Mouse (Mus musculus): ENCODE data around the gene Gas2l1.

The Gas2l1 gene

DNA sequence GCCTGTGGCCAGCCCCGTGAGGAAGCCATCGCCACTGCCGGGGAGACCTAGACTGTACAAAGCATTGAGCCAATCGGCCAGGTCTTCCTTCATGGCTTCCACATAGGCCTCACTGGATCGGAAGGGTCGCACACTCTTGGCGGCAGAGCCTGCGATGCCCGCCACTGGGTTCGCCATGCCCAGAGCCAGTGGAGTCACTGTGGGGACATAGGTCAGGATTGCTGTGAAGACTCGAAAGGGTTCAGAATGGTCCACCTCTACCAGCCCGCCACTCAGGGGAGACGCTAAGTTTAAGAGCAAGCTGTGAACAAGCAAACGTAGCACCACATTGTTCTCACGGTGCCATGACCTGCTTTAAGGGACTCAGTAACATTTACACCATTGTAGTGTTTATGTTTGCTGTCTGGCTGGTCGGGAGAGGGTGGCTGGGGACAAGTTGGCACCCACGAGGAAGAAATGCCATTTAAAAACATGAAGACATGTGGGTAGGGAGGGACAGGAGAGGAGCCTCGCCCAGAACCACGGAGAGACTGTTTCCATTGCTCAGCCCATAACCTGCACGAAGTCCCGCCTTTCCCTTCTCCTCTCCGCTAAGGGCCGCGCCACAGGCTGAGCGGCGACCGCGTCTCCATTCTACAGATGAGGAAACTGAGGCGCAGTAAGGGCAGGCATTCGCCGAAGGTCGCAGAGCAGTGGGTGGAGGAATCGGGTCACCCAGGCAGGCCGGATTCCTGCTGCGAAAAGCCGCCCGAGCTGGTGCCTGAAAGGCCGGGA is 658 bp downstream of the Gas2l1 start:
- DNase-seq (ENCODE audit: low spot score in 2 of 2), result peak; percentile 40 to 42

DNA sequence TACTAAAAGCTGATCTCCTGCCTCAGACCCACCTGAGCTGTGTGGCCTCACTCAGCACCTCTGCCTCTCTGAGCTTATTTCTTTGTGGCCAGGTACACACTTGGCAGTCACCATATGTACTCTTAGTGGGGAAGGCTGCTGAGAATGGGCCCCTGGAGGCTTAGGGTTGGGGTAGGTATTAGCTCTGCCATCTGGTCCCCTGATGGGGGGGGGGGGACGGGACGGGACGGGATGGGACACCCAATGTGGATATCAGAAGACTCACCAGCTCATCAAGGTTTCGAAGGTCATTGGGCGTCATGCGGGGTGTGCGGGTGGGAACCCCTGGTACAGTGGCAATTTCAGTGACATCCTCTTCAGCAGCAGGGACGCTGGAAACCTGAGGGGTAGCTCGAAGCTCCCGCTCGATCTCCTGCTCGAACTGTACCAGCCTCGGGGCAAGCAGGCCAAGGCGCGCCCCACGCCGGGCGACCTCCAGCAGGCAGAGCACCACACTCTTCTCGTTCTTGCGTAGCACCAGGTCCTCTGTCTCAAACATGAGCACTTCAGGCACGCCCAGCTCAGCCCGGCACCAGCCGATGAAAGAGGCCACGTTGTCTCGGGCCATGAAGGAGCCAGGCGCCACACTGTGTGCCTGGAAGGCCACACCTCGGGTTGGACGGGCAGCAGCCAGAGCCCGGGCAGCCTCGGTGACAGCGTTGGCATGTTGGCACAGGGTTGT is 1.4 kb downstream of the Gas2l1 start:
- no peak for DNase-seq (ENCODE audit: low spot score in 2 of 2)

DNA sequence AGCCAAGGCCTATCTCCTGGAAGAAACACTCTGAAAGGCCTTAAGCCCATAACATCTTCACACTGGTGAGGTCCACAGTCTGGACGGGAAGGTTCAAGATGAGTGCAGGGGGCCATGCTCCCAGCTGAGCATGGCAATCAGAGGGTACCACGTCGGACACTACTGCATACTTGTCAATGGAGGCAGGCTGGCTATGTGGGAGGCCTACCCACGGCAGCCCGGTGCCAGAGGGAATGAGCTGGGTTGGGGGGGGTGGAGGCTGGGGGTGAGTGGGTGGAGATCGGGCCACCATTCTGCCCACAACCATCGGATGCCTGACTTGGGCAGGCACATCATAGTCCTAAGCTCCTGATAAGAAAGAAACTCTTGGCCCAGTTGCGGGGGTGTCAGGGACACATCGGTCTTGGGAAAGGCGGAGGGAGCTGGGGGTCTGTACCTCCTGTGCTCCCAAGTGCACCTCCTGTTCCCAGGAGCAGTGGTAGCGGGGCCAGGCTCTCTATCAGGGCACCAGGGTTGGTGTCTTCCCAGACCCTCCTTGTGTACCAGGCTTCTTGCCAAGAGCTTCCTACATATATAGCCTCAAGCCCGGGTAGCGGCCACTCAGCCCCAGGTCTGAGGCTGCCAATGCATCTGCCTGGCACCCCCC is 2.1 kb downstream of the Gas2l1 start:
- DNase-seq (ENCODE audit: low spot score in 2 of 2), result peak in 1 of 2 experiments; percentile 38

DNA sequence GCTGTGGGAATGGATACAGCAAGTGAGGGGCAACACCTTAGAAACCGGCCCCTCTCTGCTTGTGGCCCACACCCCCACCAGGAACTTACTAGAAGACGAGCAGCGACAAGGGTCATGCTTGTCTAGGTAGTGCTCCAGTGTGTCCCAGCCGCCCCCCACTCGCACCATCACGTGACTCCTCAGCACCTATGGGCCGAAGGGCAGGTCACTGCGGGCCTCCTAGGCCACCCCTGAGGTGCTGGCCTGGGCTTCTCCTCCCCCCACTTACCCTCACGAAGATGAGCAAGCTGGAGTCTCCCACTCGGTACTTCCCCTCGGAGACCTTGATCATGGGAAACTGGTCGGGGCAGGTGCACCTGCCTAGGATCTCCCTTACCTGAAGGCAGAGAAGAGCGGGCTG is 2.8 kb downstream of the Gas2l1 start:
- no peak for DNase-seq (ENCODE audit: low spot score in 2 of 2)

DNA sequence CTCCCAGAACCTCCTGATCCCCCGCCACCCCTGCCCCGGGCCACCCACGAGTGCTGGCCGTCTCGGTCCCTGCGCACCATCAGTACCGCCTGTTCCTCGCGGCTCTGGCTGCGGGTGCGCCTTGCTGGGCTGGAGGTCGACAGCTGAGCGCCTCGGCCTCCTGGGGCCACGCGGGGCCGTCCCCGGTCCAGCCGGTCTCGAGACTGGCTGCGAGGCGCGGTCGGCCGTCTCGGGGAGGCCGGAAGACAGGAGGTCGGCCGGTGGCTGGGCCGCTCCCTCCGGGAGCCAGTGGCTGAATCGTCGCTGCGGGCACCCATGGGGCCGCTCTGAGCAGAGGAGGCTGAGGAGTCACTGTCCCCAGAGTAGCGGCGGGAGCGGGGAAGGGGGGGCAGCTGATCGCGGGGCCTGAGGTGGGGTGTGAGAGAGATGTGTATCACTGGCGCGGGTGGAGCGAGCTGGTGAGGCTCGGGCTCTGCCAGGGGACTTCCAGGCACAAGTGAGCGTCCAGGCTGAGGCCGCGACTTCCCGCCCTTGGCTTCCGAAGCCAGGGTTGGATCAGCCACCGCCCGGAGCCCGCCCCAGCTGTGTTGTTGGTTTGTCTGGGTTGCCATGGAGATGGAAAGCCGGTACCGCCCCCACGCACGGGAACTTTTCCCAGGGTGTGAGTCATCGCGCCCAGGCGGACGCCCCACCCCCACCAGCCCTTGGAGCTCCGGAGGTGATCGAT is 3.6 kb downstream of the Gas2l1 start:
- DNase-seq (ENCODE audit: low spot score in 2 of 2), result peak; percentile 96 to 98

DNA sequence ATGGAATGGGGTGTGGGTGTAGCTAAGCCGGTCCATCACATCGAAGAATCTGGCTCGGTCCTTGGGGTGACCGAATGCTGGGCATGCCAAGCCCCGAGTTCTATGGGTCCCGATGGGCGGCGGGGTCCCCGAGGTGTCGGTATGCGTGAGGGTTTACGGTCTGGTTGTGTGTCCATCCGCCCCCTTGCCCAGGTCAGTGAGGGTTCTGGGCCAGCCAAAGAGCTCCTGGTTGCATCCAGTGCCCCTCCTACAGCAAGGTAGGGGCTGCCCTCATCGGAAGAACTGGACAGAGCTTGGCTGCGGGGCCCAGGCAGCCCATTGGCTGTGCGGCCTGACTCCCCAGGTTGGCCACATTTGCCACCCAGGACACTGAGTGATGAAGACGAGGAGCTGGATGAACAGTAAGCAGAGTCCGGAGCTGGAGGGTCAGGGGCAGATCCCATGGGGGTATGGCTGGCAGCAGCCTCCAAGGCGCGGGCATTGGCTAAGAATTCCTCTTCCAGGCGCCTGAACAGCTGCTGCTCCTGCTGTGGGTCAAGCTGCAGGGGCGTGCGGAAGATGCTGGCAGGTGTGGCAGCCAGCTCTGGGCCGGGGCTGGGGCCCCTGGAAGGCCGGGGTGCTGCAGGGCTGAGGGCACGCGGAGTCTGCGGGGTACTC is 4.2 kb downstream of the Gas2l1 start:
- DNase-seq (ENCODE audit: low spot score in 2 of 2), result no peak

DNA sequence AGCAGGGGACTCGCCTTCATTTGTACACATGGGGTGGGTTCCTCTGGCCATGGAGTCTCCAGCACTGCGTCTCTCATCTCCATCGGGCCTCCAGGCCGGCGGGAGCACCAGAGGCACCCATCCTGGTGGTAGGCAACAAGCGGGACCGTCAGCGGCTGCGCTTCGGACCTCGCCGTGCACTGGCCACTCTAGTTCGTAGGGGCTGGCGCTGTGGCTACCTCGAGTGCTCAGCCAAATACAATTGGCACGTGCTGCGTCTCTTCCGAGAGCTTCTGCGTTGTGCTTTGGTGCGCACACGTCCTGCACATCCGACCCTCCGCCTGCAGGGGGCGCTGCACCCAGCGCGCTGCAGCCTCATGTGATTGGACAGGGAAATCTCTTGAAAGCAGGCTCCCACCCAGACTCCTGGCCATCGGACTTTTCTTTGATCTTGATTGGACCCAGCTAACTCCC is 5.4 kb downstream of the Gas2l1 start:
- peak; percentile 66 to 72 for DNase-seq (ENCODE audit: low spot score in 2 of 2)

DNA sequence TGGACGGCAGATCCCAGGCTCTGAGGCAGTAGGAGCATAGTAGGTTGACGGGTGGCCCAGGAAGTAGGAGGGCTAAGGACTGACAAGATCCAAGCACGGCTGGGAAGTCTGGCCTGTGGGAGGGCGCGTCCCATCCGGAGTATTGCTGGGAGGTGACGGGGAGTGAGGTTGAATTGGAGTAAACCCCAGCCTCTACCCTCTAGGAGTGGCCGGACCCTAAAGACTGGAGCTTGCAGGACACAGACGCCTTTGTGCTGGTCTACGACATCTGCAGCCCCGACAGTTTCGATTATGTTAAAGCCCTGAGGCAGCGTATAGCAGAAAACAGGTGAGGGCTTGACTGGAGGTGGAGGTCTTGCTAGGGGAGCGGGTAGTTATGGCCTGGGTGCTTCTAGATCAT is 5.9 kb downstream of the Gas2l1 start:
- peak in 1 of 2 experiments; percentile 41 for DNase-seq (ENCODE audit: low spot score in 2 of 2)

DNA sequence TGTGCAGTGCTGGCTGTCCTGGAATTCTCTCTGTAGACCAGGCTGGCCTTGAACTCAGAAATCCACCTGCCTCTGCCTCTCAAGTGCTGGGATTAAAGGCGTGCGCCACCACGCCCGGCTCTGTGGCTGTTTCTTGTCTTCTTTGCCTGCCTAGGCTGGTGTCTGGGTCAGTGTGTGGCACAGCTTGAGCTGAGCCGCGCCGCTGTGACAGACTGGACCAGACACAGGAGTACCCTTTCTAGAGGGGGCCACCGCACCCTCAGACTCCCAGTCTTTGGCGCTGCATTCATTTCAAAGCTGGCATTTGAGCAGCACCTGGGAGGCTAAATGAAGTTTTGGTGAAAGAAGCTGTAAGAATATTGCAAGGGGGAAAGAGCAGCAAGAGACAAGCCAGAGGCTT is 6.3 kb downstream of the Gas2l1 start:
- DNase-seq (ENCODE audit: low spot score in 2 of 2), result no peak

DNA sequence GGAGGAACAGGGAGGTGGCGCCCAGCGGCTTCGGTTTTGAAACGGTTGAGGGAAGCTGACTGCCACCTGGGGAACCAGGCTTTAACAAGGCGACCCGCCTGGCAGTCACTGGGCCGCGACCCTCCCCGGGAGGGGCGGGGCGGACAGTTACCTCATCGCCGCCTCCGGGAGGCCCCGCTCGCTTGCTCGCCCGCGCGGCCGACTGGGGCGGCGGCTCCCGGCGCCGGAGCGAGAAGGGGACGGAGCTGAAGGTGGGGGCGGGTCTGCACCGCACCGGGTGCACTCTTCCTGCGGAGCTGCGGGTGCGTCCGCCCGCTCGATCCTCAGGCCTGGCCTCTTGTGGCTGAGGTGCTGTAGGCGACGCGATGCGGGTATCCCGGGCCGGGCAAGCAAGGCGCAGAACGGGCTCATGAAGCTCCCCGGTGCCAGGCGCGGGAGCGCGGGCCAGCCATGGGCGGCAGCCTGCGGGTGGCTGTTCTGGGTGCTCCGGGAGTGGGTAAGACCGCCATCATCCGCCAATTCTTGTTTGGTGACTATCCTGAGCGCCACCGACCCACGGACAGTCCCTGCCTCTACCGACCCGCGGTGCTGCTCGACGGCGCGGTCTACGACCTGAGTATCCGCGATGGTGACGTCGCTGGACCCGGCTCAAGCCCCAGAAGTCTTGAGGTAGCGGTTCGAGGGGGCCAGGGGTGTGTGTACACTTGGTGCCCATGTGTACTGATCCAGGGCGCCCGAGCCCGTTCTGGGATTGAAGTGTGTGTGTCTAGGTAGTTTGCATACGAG is 7.1 kb downstream of the Gas2l1 start, which contains the start of gene Rasl10a:
Gene Rasl10a, plus strand, starts transcription at position 273 of the 786 bp plus-strand sequence.
- DNase-seq (ENCODE audit: low spot score in 2 of 2), result peak; percentile 53 to 57

DNA sequence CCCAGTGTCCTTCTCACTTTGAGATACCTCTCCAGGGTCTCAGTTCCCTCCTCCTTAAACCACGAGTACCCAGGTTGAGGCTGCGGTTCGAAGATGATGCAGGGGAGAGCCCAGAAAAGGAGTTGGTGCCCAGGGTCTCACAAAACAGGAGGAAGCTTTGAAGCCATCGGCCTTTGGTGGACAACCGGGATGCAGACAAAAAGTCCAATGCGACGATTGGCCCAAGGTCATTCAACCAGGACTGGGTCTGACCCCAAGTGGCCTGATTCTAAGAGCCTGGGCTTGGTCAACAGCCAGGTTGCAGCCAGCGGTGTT is 7.6 kb downstream of the Gas2l1 start:
- no peak for DNase-seq (ENCODE audit: low spot score in 2 of 2)

DNA sequence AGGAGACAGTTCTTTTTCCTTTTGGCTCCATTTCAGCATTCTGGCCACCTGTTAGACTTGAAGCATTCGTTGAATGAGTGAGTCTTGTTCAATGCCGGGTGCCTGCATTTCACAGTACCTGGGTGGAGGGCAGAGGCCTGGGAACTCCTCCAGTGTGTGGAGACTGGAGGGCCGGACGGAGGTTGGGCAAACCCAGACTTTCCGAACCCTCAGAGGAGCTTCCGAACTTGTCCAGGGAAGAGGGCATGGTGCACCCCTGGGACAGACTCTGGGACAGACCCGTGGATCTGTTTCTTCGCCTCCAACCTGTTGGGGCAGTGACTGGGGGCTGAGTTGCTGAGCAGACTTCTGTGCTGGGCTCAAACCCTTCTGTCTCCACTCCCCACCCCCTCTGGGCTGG is 8.1 kb downstream of the Gas2l1 start:
- DNase-seq (ENCODE audit: low spot score in 2 of 2), result no peak

DNA sequence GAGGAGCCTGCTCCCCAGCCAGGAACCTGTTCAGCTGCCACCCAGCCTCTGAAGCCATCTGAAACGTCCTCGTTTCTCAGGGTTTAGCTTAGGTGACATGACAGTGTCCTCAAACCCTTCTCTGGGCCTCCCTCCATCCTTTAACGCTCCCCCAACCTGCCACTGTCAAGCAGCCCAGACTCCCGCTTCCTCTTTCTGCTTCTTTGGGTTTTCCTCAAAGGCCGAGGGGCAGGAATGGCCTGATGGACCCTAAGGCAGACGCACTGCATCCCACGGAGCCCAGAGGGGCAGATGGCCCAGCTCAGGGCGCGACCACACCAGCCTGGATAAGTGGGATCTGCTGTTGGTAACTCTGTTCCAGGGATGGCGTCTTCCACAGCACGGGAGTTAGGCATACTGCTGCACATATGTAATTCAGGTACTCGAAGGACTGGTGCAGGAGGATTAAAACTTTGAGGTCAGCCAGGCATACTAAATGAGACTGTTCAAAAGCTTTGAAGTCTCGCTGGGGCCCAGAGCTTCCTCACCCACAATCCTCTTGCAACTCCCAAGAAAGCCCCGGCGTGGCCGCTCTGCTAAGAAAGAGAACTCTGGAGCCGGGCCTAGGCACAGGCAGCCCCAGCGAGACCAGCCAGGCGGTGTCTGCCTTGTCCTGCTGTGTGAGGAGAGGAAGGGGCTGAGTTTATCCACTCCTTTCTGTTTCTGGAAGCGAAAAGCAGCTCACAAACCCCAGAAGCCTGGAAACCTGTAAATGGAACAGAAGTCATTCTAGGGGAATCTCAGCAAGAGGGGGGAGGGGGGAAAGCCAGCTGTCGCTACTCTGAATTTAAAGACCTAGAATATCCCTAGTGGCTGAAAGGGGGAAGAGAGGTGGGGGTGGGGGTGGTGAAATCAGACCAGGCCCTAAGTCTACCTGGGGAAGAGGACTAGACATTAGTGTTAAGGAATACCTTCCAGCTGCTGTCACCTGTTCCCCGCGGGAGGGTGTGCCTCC is 8.9 kb downstream of the Gas2l1 start:
- no peak for DNase-seq (ENCODE audit: low spot score in 2 of 2)

DNA sequence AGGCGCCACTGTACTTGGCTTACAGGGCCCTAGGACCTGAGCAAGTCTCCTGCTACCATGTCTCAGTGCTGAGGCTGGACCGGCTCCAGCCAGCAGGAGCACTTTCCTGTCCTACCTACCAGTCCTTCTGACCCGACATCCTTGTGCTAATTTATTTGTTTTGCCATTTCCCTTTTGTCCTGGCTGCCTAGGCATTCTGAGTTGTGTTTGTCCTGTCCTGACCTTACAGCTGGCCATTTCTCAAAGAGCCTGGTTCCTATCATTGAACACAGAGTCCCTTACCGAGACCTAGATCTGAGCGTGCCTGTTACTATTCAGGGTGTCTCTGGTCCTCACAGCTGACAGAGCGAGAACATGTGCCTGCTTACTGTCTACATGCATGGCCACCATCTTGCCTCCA is 10.3 kb downstream of the Gas2l1 start:
- no peak for DNase-seq (ENCODE audit: low spot score in 2 of 2)

DNA sequence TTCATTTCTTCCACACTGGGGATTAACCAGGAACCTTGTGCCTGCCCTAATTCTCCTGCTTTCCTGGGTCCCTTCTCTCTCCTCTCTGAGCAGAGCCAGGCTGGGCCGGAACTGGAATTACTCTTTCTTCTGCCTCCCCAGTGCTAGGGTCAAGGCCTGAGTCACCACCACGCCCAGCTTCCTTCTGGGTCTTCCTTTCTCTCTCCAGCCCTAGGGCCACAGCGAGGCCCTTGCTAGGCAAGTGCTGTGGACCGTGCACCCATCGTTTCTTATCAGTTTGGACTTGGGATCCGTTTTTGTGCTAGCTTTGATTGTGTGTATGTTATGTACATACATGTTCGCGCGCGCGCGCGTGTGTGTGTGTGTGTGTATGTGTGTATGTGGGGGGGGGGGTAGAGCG is 11.0 kb downstream of the Gas2l1 start:
- no peak for DNase-seq (ENCODE audit: low spot score in 2 of 2)

DNA sequence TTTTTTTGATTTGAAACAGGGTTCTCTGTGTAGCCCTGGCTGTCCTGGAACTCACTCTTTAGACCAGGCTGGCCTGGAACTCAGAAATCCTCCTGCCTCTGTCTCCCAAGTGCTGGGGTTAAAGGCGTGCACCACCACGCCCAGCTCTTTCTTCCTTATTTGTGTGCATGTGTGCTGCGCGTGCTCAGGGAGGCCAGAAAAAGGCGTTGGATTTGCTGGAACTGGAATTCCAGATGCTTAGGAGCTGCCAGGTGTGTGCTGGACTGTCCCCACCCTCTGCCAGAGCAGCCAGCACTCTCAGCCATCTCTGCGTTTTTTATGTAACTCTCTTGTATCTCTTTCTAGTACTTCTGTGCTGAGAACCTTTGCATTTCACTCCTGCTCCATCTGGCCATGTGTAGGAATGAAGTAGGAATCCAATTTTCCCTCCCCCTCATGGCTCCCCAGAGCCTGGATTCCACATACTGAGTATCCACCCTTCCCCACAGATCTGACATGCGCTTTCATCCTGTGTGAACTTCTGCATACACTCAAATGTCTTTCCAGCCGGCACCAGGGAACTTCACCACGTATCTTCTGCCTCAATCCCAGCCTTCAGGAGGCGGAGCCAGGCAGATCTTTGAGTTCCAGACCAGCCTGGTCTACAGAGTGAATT is 12.8 kb downstream of the Gas2l1 start:
- DNase-seq (ENCODE audit: low spot score in 2 of 2), result peak; percentile 66 to 69

DNA sequence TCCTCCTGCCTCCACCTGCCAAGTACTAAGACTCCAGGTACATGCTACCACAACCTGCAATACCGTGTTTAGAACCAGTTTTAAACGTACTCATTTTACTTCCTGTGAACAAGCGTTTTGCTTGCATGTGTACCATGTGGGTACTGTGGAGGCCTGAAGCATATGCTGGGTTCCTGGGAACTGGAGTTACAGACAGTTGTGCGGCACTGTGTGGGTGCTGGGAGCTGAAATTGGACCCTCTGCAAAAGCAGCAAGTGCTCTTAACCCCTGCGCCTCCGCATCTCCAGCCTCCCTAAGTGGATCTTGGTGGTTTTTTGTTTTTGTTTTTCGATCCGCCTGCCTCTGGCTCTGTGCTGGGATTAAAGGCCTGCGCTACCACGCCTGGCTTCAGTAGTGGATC is 13.5 kb downstream of the Gas2l1 start:
- DNase-seq (ENCODE audit: low spot score in 2 of 2), result no peak

DNA sequence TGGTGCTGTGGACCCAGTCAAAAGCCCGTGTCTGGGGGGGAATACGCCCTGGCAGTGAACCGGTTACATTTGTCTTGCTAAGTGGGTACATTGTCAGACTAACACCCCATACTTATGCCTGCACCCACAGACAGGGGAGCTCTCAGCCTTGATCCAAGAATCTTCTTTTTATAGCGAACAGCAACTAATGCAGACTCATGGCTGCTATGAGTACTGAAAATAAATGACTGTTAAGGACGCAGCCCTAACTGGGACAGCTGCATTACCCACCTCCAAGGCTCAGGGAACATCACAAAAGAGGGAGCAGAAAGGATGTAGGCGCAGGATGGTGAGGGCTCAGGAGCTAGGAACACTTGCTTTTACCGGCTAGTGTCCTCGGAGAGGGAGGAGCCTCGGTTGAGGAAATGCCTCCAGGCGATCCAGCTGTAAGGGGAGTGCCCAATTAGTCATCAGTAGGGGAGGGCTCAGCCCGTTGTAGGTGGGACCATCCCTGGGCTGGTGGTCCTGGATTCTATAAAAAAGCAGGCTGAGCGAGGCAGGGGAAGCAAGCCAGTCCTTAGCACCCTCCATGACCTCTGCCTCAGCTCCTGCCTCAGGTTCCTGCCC is 18.7 kb downstream of the Gas2l1 start:
- DNase-seq (ENCODE audit: low spot score in 2 of 2), result peak in 1 of 2 experiments; percentile 63
